In genomic region chrX:48455018-48455417, GRCm38 (mm10) we compare ENCODE assay signal across 7 mouse cellular contexts. TPM values are rescaled to one million over a fixed set of nuclear protein-coding genes. Genes with fewer than 3 reads are reported as not detected.
A peak's percentile ranks its signal among the peaks of the same experiment; 100 is the strongest.
DNase-seq lines count a peak whose midpoint lies in the region; ATAC-seq and TF ChIP-seq lines count a peak whose summit lies in the region.

No protein-coding gene starts in this region.

- TF ChIP-seq EP300 in MEL (IDR thresholded peaks at IDR 0.05; ENCODE audit: low read depth in 1 of 2, low read length in 2 of 2), result no peak
- TF ChIP-seq EP300 in heart, postnatal 0 days (IDR thresholded peaks at IDR 0.05; ENCODE audit: low read depth), result no peak

- no peak for TF ChIP-seq RAD21 in MEL (IDR thresholded peaks at IDR 0.05; ENCODE audit: low read depth, low read length)

- 31% methylated on average over 9 of the region's 9 CpGs for WGBS in kidney, postnatal 0 days
- 15% methylated on average over 9 of the region's 9 CpGs for WGBS in heart, postnatal 0 days

- H3K4me3 ChIP-seq in kidney, postnatal 0 days (replicated peaks; ENCODE audit: low read depth, low read length), result no peak overlapping the region
- peak overlapping the region; percentile 64 to 73 for H3K4me3 ChIP-seq in MEL (ENCODE audit: control insufficient read depth in 1 of 2, insufficient read depth in 1 of 2, low read depth in 2 of 2, low read length in 2 of 2)
- H3K4me3 ChIP-seq in heart, postnatal 0 days (ENCODE audit: low read depth, low read length), result peak overlapping the region; percentile 75; the same call in 1 of the 2 replicates

- H3K36me3 ChIP-seq in kidney, postnatal 0 days (ENCODE audit: insufficient read depth, low read length), result no peaks in the 10 kb centered on the region
- H3K36me3 ChIP-seq in MEL (ENCODE audit: control insufficient read depth in 1 of 2, insufficient read depth in 2 of 2, low read length in 2 of 2), result peaks cover 0 to 8% of the 10 kb centered on the region in 2 experiments; a peak in 2 of 4 replicates
- H3K36me3 ChIP-seq in heart, postnatal 0 days (replicated peaks; ENCODE audit: control insufficient read depth, insufficient read depth, low read length), result no peaks in the 10 kb centered on the region

- peak overlapping the region; percentile 57 for H3K4me2 ChIP-seq in kidney, postnatal 0 days (ENCODE audit: low read length)
- H3K4me2 ChIP-seq in heart, postnatal 0 days (ENCODE audit: low read depth, low read length), result peak overlapping the region; percentile 68

- H3K4me1 ChIP-seq in kidney, postnatal 0 days (replicated peaks; ENCODE audit: insufficient read depth, low read length), result no peaks in the 10 kb centered on the region
- H3K4me1 ChIP-seq in MEL (ENCODE audit: control insufficient read depth in 1 of 2, insufficient read depth in 2 of 2, low read length in 2 of 2), result peaks cover 0 to 14% of the 10 kb centered on the region in 2 experiments; a peak in 2 of 4 replicates
- peaks cover 15% of the 10 kb centered on the region; the same call in 1 of the 2 replicates for H3K4me1 ChIP-seq in heart, postnatal 0 days (ENCODE audit: control insufficient read depth, insufficient read depth)

- H3K27ac ChIP-seq in kidney, postnatal 0 days, result no peak overlapping the region
- no peak overlapping the region for H3K27ac ChIP-seq in MEL (ENCODE audit: control insufficient read depth, low read depth, low read length)
- H3K27ac ChIP-seq in heart, postnatal 0 days (ENCODE audit: low read depth), result peak overlapping the region; percentile 89

- TF ChIP-seq POLR2A in MEL (IDR thresholded peaks at IDR 0.05; ENCODE audit: control insufficient read depth in 1 of 2, insufficient read depth in 1 of 2, low read depth in 1 of 2, low read length in 2 of 2, poor library complexity in 1 of 2), result no peak

- ATAC-seq in kidney, postnatal 0 days (replicated peaks; ENCODE audit: low FRiP score, low read depth), result no peak
- ATAC-seq in heart, postnatal 0 days (ENCODE audit: insufficient read depth, low read depth), result no peak

- no peaks in the 10 kb centered on the region for H3K27me3 ChIP-seq in kidney, postnatal 0 days (ENCODE audit: insufficient read depth, low read length)
- H3K27me3 ChIP-seq in MEL (ENCODE audit: control insufficient read depth in 1 of 2, insufficient read depth in 2 of 2, low read length in 2 of 2), result no peaks in the 10 kb centered on the region
- no peaks in the 10 kb centered on the region for H3K27me3 ChIP-seq in heart, postnatal 0 days (ENCODE audit: control insufficient read depth, insufficient read depth, low read length)

- H3K79me2 ChIP-seq in MEL (ENCODE audit: control insufficient read depth, insufficient read depth, low read length, poor library complexity), result peaks cover 23% of the 10 kb centered on the region

- no peaks in the 10 kb centered on the region for H3K9me3 ChIP-seq in kidney, postnatal 0 days (replicated peaks; ENCODE audit: low read length)
- H3K9me3 ChIP-seq in MEL (replicated peaks; ENCODE audit: insufficient read depth, low read length), result no peaks in the 10 kb centered on the region
- H3K9me3 ChIP-seq in heart, postnatal 0 days (replicated peaks; ENCODE audit: control insufficient read depth, low read length), result no peaks in the 10 kb centered on the region; the same call in 1 of the 2 replicates

- no peak for TF ChIP-seq CTCF in kidney, postnatal 0 days (IDR thresholded peaks at IDR 0.05; ENCODE audit: low read depth)
- TF ChIP-seq CTCF in MEL (IDR thresholded peaks at IDR 0.05 in 2 of 3, conservative IDR thresholded peaks at IDR 0.05 in 1 of 3; ENCODE audit: control insufficient read depth in 1 of 3, insufficient read depth in 1 of 3, low read depth in 2 of 3, low read length in 3 of 3, poor library complexity in 1 of 3, severe bottlenecking in 1 of 3), result no peak
- no peak for TF ChIP-seq CTCF in heart, postnatal 0 days (IDR thresholded peaks at IDR 0.05; ENCODE audit: low read depth)

- DNase-seq in kidney, postnatal 0 days (ENCODE audit: low spot score), result no peak
- DNase-seq in kidney, adult 11 months, result no peak
- DNase-seq in MEL (ENCODE audit: low read depth, low spot score), result peak; percentile 33
- DNase-seq in heart, postnatal 0 days (ENCODE audit: low spot score), result peak; percentile 38
- peak; percentile 48 for DNase-seq in naive thymus-derived CD4-positive, alpha-beta T cell, adult 2 months (ENCODE audit: low read depth)
- DNase-seq in layer of hippocampus, postnatal 14 days (ENCODE audit: low spot score in 2 of 2), result no peak
- no peak for DNase-seq in urinary bladder, adult 2 months (ENCODE audit: low spot score)

- H3K9ac ChIP-seq in kidney, postnatal 0 days (ENCODE audit: low read depth, low read length), result no peak overlapping the region
- peak overlapping the region; percentile 94 for H3K9ac ChIP-seq in MEL (ENCODE audit: control insufficient read depth, low read depth, low read length, poor library complexity, severe bottlenecking)
- no peak overlapping the region for H3K9ac ChIP-seq in heart, postnatal 0 days (replicated peaks; ENCODE audit: low read depth, low read length)

TF ChIP-seq in MEL, 35 proteins besides CTCF, POLR2A, EP300 and RAD21:
- no peak for TF ChIP-seq E2F4 (IDR thresholded peaks at IDR 0.05; ENCODE audit: borderline replicate concordance, low read depth, low read length)
- no peak for TF ChIP-seq TCF12 (IDR thresholded peaks at IDR 0.05; ENCODE audit: low read depth, low read length)
- TF ChIP-seq MXI1 (IDR thresholded peaks at IDR 0.05; ENCODE audit: low read depth, low read length), result no peak
- no peak for TF ChIP-seq BHLHE40 (IDR thresholded peaks at IDR 0.05; ENCODE audit: borderline replicate concordance, low read depth, low read length)
- TF ChIP-seq NELFE (IDR thresholded peaks at IDR 0.05; ENCODE audit: low read depth, low read length), result no peak
- TF ChIP-seq JUND (IDR thresholded peaks at IDR 0.05; ENCODE audit: low read depth, low read length), result no peak
- no peak for TF ChIP-seq MYC (IDR thresholded peaks at IDR 0.05; ENCODE audit: low read depth, low read length)
- TF ChIP-seq ELF1 (IDR thresholded peaks at IDR 0.05; ENCODE audit: low read depth, low read length), result no peak
- no peak for TF ChIP-seq USF2 (IDR thresholded peaks at IDR 0.05; ENCODE audit: borderline replicate concordance in 1 of 2, insufficient read depth in 1 of 2, low read depth in 1 of 2, low read length in 2 of 2)
- no peak for TF ChIP-seq GATA1 (IDR thresholded peaks at IDR 0.05; ENCODE audit: low read depth, low read length)
- TF ChIP-seq MEF2A (IDR thresholded peaks at IDR 0.05; ENCODE audit: extremely low read depth, insufficient replicate concordance, low read depth, low read length, poor library complexity, severe bottlenecking), result no peak
- TF ChIP-seq USF1 (IDR thresholded peaks at IDR 0.05; ENCODE audit: low read depth, low read length), result no peak
- TF ChIP-seq CHD2 (IDR thresholded peaks at IDR 0.05; ENCODE audit: low read length), result no peak
- TF ChIP-seq HCFC1 (IDR thresholded peaks at IDR 0.05; ENCODE audit: low read depth, low read length), result no peak
- no peak for TF ChIP-seq ETS1 (IDR thresholded peaks at IDR 0.05; ENCODE audit: low read depth, low read length)
- no peak for TF ChIP-seq KAT2A (conservative IDR thresholded peaks at IDR 0.05; ENCODE audit: low read depth, low read length)
TF ChIP-seq in MEL: peak in this region for 0.

RNA-seq across cellular contexts. Expression of gene Elf4, which starts 7.9 kb away (rescaled TPM):
- 2.2 and 2.4 TPM in 2 replicates for polyA plus RNA-seq in kidney, postnatal 0 days (2015; fragmentation: Nextera tagmentation; extraction: Ambion mirVana)
- 3.4 and 4.0 TPM in 2 replicates for total RNA-seq in MEL (2012; rRNA removed)
- polyA plus RNA-seq in MEL (2012; ENCODE audit: insufficient read depth in 1 of 2, insufficient read length in 2 of 2, low read depth in 1 of 2, low replicate concordance in 2 of 2, missing spikeins in 1 of 2), result 10 to 100 TPM in 1 of 2 experiments, not detected in 1; 15.3 TPM
- 12.3 and 13.0 TPM in 2 replicates for total RNA-seq in heart, postnatal 0 days (2014; rRNA removed; ENCODE audit: low replicate concordance)
- polyA plus RNA-seq in heart, postnatal 0 days (2015; fragmentation: Nextera tagmentation; extraction: Ambion mirVana), result 4.1 and 4.6 TPM in 2 replicates
- total RNA-seq in layer of hippocampus, postnatal 14 days (2021), result 1 to 10 TPM in 1 of 2 experiments, under 1 TPM in 1; 0.98 to 1.2 TPM
- polyA plus RNA-seq in urinary bladder, adult 2 months (2012; rRNA removed), result 15.6 and 16.7 TPM in 2 replicates

RNA-seq across cellular contexts. Expression of gene Aifm1, which starts 58.3 kb away (rescaled TPM):
- polyA plus RNA-seq in kidney, postnatal 0 days (2015; fragmentation: Nextera tagmentation; extraction: Ambion mirVana), result 100 and 107 TPM in 2 replicates
- 69.1 and 76.1 TPM in 2 replicates for total RNA-seq in MEL (2012; rRNA removed)
- 10 to 100 TPM in 1 of 2 experiments, not detected in 1; 99.1 TPM for polyA plus RNA-seq in MEL (2012; ENCODE audit: insufficient read depth in 1 of 2, insufficient read length in 2 of 2, low read depth in 1 of 2, low replicate concordance in 2 of 2, missing spikeins in 1 of 2)
- total RNA-seq in heart, postnatal 0 days (2014; rRNA removed; ENCODE audit: low replicate concordance), result 19.2 and 47.7 TPM in 2 replicates
- polyA plus RNA-seq in heart, postnatal 0 days (2015; fragmentation: Nextera tagmentation; extraction: Ambion mirVana), result 120 and 127 TPM in 2 replicates
- total RNA-seq in layer of hippocampus, postnatal 14 days (2021), result 10 to 100 TPM; 29.9 to 33.2 TPM
- polyA plus RNA-seq in urinary bladder, adult 2 months (2012; rRNA removed), result 28.1 and 33.5 TPM in 2 replicates

Comparison
In these comparisons a context has a peak if more than half of its experiments do, and no peak if none do; other contexts are left out.
1. DNase-seq: peak in MEL (single experiment), heart, postnatal 0 days (single experiment) and naive thymus-derived CD4-positive, alpha-beta T cell, adult 2 months (single experiment); none in kidney, postnatal 0 days (single experiment), kidney, adult 11 months (single experiment), layer of hippocampus, postnatal 14 days (0 of 2) and urinary bladder, adult 2 months (single experiment).